Mouse (Mus musculus) CH12.LX (cell line): Measurements from ENCODE around the gene Dctn3. TPM values are rescaled to one million over a fixed set of nuclear protein-coding genes. Genes with fewer than 3 reads are reported as not detected.

Experiments
- polyA plus RNA-seq: library from polyadenylated mRNA; unstranded; fragments of >175 nt; gene quantifications from 2 replicates; pipeline ENCODE4 v1.2.1, GENCODE M21; 2012; ENCODE audit warnings: low read depth; ENCODE audit not compliant: insufficient read length
- total RNA-seq, 2 experiments: library from RNA; depleted of rRNA; stranded (reverse); fragments of 300-350 nt in 1 of 2; fragments of >200 nt in 1 of 2; gene quantifications; 2 replicates each; pipeline ENCODE4 v1.2.3; 2012 to 2014

Dctn3 gene
- total and polyA plus RNA-seq, 3 experiments: 90.5 to 133 (median 112) TPM

Other genes with a start within 250 kb of the Dctn3 start
- 0.04 TPM in 2 replicates for gene AI464131, start 220.1 kb downstream of the Dctn3 start, total RNA-seq (2012; rRNA removed)
- not detected in 2 replicates for gene AI464131, start 220.1 kb downstream of the Dctn3 start, total RNA-seq (2014; rRNA removed)
- gene AI464131, start 220.1 kb downstream of the Dctn3 start, polyA plus RNA-seq: 0.10 TPM in 1 of 2 replicates, not detected in the other
- not detected in 2 replicates for gene 1110017D15Rik, start 205.8 kb downstream of the Dctn3 start, total RNA-seq (2012; rRNA removed)
- gene 1110017D15Rik, start 205.8 kb downstream of the Dctn3 start, total RNA-seq (2014; rRNA removed): not detected in 2 replicates
- not detected in 2 replicates for gene 1110017D15Rik, start 205.8 kb downstream of the Dctn3 start, polyA plus RNA-seq
- gene Fam219a, start 153.6 kb downstream of the Dctn3 start, total RNA-seq (2012; rRNA removed): 1.2 and 1.6 TPM in 2 replicates
- 0.11 and 0.20 TPM in 2 replicates for gene Fam219a, start 153.6 kb downstream of the Dctn3 start, total RNA-seq (2014; rRNA removed)
- 1.5 and 1.8 TPM in 2 replicates for gene Fam219a, start 153.6 kb downstream of the Dctn3 start, polyA plus RNA-seq
- gene Dnaic1, start 153.4 kb downstream of the Dctn3 start, total RNA-seq (2012; rRNA removed): 0.42 and 0.89 TPM in 2 replicates
- 0.34 and 1.1 TPM in 2 replicates for gene Dnaic1, start 153.4 kb downstream of the Dctn3 start, total RNA-seq (2014; rRNA removed)
- gene Dnaic1, start 153.4 kb downstream of the Dctn3 start, polyA plus RNA-seq: 3.7 and 4.1 TPM in 2 replicates
- 0.25 and 0.59 TPM in 2 replicates for gene Enho, start 82.8 kb downstream of the Dctn3 start, total RNA-seq (2012; rRNA removed)
- 0.17 TPM in 1 of 2 replicates, not detected in the other for gene Enho, start 82.8 kb downstream of the Dctn3 start, total RNA-seq (2014; rRNA removed)
- not detected in 2 replicates for gene Enho, start 82.8 kb downstream of the Dctn3 start, polyA plus RNA-seq
- not detected in 2 replicates for gene Cntfr, start 26.1 kb downstream of the Dctn3 start, total RNA-seq (2012; rRNA removed)
- not detected in 2 replicates for gene Cntfr, start 26.1 kb downstream of the Dctn3 start, total RNA-seq (2014; rRNA removed)
- gene Cntfr, start 26.1 kb downstream of the Dctn3 start, polyA plus RNA-seq: not detected in 2 replicates
- gene Il11ra1, start 23.2 kb downstream of the Dctn3 start, total RNA-seq (2012; rRNA removed): 4.2 and 5.7 TPM in 2 replicates
- gene Il11ra1, start 23.2 kb downstream of the Dctn3 start, total RNA-seq (2014; rRNA removed): 1.2 and 1.3 TPM in 2 replicates
- gene Il11ra1, start 23.2 kb downstream of the Dctn3 start, polyA plus RNA-seq: 4.8 and 6.9 TPM in 2 replicates
- gene Rpp25l, start 9.6 kb downstream of the Dctn3 start, total RNA-seq (2012; rRNA removed): 65.3 and 84.1 TPM in 2 replicates
- gene Rpp25l, start 9.6 kb downstream of the Dctn3 start, total RNA-seq (2014; rRNA removed): 62.8 and 72.8 TPM in 2 replicates
- 48.1 and 48.5 TPM in 2 replicates for gene Rpp25l, start 9.6 kb downstream of the Dctn3 start, polyA plus RNA-seq
- gene Arid3c, start 8.0 kb upstream of the Dctn3 start, total RNA-seq (2012; rRNA removed): not detected in 2 replicates
- gene Arid3c, start 8.0 kb upstream of the Dctn3 start, total RNA-seq (2014; rRNA removed): not detected in 2 replicates
- gene Arid3c, start 8.0 kb upstream of the Dctn3 start, polyA plus RNA-seq: not detected in 2 replicates
- gene Galt, start 32.1 kb upstream of the Dctn3 start, total RNA-seq (2012; rRNA removed): 18.6 and 19.1 TPM in 2 replicates
- 23.0 and 23.2 TPM in 2 replicates for gene Galt, start 32.1 kb upstream of the Dctn3 start, total RNA-seq (2014; rRNA removed)
- 16.6 and 22.9 TPM in 2 replicates for gene Galt, start 32.1 kb upstream of the Dctn3 start, polyA plus RNA-seq
- 60.7 and 70.2 TPM in 2 replicates for gene Sigmar1, start 33.0 kb upstream of the Dctn3 start, total RNA-seq (2012; rRNA removed)
- 19.8 and 26.4 TPM in 2 replicates for gene Sigmar1, start 33.0 kb upstream of the Dctn3 start, total RNA-seq (2014; rRNA removed)
- 89.4 and 97.5 TPM in 2 replicates for gene Sigmar1, start 33.0 kb upstream of the Dctn3 start, polyA plus RNA-seq
- gene Ccl27a, start 51.1 kb upstream of the Dctn3 start, total RNA-seq (2012; rRNA removed): 3.1 and 5.6 TPM in 2 replicates
- 2.5 and 3.3 TPM in 2 replicates for gene Ccl27a, start 51.1 kb upstream of the Dctn3 start, total RNA-seq (2014; rRNA removed)
- 2.7 and 6.4 TPM in 2 replicates for gene Ccl27a, start 51.1 kb upstream of the Dctn3 start, polyA plus RNA-seq
- not detected in 2 replicates for gene Gm21541, start 180.4 kb upstream of the Dctn3 start, total RNA-seq (2012; rRNA removed)
- not detected in 2 replicates for gene Gm21541, start 180.4 kb upstream of the Dctn3 start, total RNA-seq (2014; rRNA removed)
- gene Gm21541, start 180.4 kb upstream of the Dctn3 start, polyA plus RNA-seq: not detected in 2 replicates
- gene Gm20878, start 218.4 kb upstream of the Dctn3 start, total RNA-seq (2012; rRNA removed): not detected in 2 replicates
- gene Gm20878, start 218.4 kb upstream of the Dctn3 start, total RNA-seq (2014; rRNA removed): not detected in 2 replicates
- gene Gm20878, start 218.4 kb upstream of the Dctn3 start, polyA plus RNA-seq: 1.3 TPM in 1 of 2 replicates, not detected in the other
- not detected in 2 replicates for gene Fam205a4, start 242.9 kb upstream of the Dctn3 start, total RNA-seq (2012; rRNA removed)
- gene Fam205a4, start 242.9 kb upstream of the Dctn3 start, total RNA-seq (2014; rRNA removed): not detected in 2 replicates
- gene Fam205a4, start 242.9 kb upstream of the Dctn3 start, polyA plus RNA-seq: not detected in 2 replicates